Mouse (Mus musculus): Measurements from ENCODE around the gene Amotl2. TPM values are rescaled to one million over a fixed set of nuclear protein-coding genes. Genes with fewer than 3 reads are reported as not detected.

Amotl2 gene
- polyA plus RNA-seq (2012; ENCODE audit: insufficient read depth, low replicate concordance) = 17.8 and 18.5 TPM in 2 replicates

GRCm38 (mm10) chr9:102716481-102717163 lies at the start of gene Amotl2:
Amotl2 (plus strand) TSS chr9:102716672.
- H3K9me3 ChIP-seq = no peaks in the 10 kb centered on the region
- peaks cover 13% of the 10 kb centered on the region for H3K36me3 ChIP-seq (replicated peaks; ENCODE audit: low read length)
- H3K4me3 ChIP-seq (replicated peaks) = peak within 1 kb of the TSS; percentile 98
- peaks cover 48% of the 10 kb centered on the region for H3K27me3 ChIP-seq (replicated peaks)
- H3K4me1 ChIP-seq = peaks cover 90% of the 10 kb centered on the region
- no peak for TF ChIP-seq GATA1 (IDR thresholded peaks at IDR 0.05; ENCODE audit: borderline replicate concordance, low read length)
- TF ChIP-seq FLI1 (IDR thresholded peaks at IDR 0.05; ENCODE audit: low read length) = no peak

GRCm38 (mm10) chr9:102668115-102668514 lies 48.4 kb upstream of the Amotl2 start:
- TF ChIP-seq GATA1 (IDR thresholded peaks at IDR 0.05; ENCODE audit: borderline replicate concordance, low read length) (no peak), FLI1 (IDR thresholded peaks at IDR 0.05; ENCODE audit: low read length) (no peak)
- 0 out of 2 replicates have a peak, but pooled peaks cover 3% of the 10 kb centered on the region for H3K9me3 ChIP-seq
- H3K4me1 ChIP-seq = no peaks in the 10 kb centered on the region
- H3K27me3 ChIP-seq (replicated peaks) = peaks cover 55% of the 10 kb centered on the region
- no peaks in the 10 kb centered on the region for H3K36me3 ChIP-seq (replicated peaks; ENCODE audit: low read length)
- no peak overlapping the region for H3K4me3 ChIP-seq (replicated peaks)

GRCm38 (mm10) chr9:102668906-102669305 lies 47.6 kb upstream of the Amotl2 start:
- H3K4me1 ChIP-seq = no peaks in the 10 kb centered on the region
- no peak for TF ChIP-seq FLI1 (IDR thresholded peaks at IDR 0.05; ENCODE audit: low read length)
- TF ChIP-seq GATA1 (IDR thresholded peaks at IDR 0.05; ENCODE audit: borderline replicate concordance, low read length) = no peak
- no peaks in the 10 kb centered on the region for H3K9me3 ChIP-seq
- no peak overlapping the region for H3K4me3 ChIP-seq (replicated peaks)
- peaks cover 55% of the 10 kb centered on the region for H3K27me3 ChIP-seq (replicated peaks)
- no peaks in the 10 kb centered on the region for H3K36me3 ChIP-seq (replicated peaks; ENCODE audit: low read length)

- no peak for TF ChIP-seq FLI1 (IDR thresholded peaks at IDR 0.05; ENCODE audit: low read length)
- TF ChIP-seq GATA1 (IDR thresholded peaks at IDR 0.05; ENCODE audit: borderline replicate concordance, low read length) = no peak
- H3K4me3 ChIP-seq (replicated peaks) = no peak overlapping the region
- H3K4me1 ChIP-seq = peaks cover 7% of the 10 kb centered on the region; the same call in 1 of the 2 replicates
- no peaks in the 10 kb centered on the region for H3K36me3 ChIP-seq (replicated peaks; ENCODE audit: low read length)
- H3K27me3 ChIP-seq (replicated peaks) = peaks cover 42% of the 10 kb centered on the region
- H3K9me3 ChIP-seq = peaks cover 5% of the 10 kb centered on the region
These were observed 43.1 kb upstream of the Amotl2 start for GRCm38 (mm10) chr9:102673381-102673780.

- Histone ChIP-seq H3K36me3 (replicated peaks; ENCODE audit: low read length) (no peaks in the 10 kb centered on the region), H3K27me3 (replicated peaks) (peaks cover 34% of the 10 kb centered on the region), H3K4me3 (replicated peaks) (no peak overlapping the region), H3K9me3 (peaks cover 5% of the 10 kb centered on the region), H3K4me1 (peaks cover 7% of the 10 kb centered on the region; the same call in 1 of the 2 replicates)
- TF ChIP-seq GATA1 (IDR thresholded peaks at IDR 0.05; ENCODE audit: borderline replicate concordance, low read length) (no peak), FLI1 (IDR thresholded peaks at IDR 0.05; ENCODE audit: low read length) (no peak)
These were observed 40.5 kb upstream of the Amotl2 start for GRCm38 (mm10) chr9:102675922-102676321.

GRCm38 (mm10) chr9:102681470-102681869 lies 35.0 kb upstream of the Amotl2 start:
- Histone ChIP-seq H3K36me3 (replicated peaks; ENCODE audit: low read length) (no peaks in the 10 kb centered on the region), H3K9me3 (no peaks in the 10 kb centered on the region), H3K27me3 (replicated peaks) (peaks cover 25% of the 10 kb centered on the region), H3K4me3 (replicated peaks) (no peak overlapping the region), H3K4me1 (peaks cover 7% of the 10 kb centered on the region; the same call in 1 of the 2 replicates)
- TF ChIP-seq GATA1 (IDR thresholded peaks at IDR 0.05; ENCODE audit: borderline replicate concordance, low read length) (no peak), FLI1 (IDR thresholded peaks at IDR 0.05; ENCODE audit: low read length) (no peak)

- H3K36me3 ChIP-seq (replicated peaks; ENCODE audit: low read length) = no peaks in the 10 kb centered on the region
- no peak overlapping the region for H3K4me3 ChIP-seq (replicated peaks)
- H3K27me3 ChIP-seq (replicated peaks) = peaks cover 62% of the 10 kb centered on the region
- TF ChIP-seq GATA1 (IDR thresholded peaks at IDR 0.05; ENCODE audit: borderline replicate concordance, low read length) = no peak
- H3K4me1 ChIP-seq = peaks cover 19% of the 10 kb centered on the region
- no peaks in the 10 kb centered on the region for H3K9me3 ChIP-seq
These were observed 28.5 kb upstream of the Amotl2 start for GRCm38 (mm10) chr9:102687943-102688342.

DNA sequence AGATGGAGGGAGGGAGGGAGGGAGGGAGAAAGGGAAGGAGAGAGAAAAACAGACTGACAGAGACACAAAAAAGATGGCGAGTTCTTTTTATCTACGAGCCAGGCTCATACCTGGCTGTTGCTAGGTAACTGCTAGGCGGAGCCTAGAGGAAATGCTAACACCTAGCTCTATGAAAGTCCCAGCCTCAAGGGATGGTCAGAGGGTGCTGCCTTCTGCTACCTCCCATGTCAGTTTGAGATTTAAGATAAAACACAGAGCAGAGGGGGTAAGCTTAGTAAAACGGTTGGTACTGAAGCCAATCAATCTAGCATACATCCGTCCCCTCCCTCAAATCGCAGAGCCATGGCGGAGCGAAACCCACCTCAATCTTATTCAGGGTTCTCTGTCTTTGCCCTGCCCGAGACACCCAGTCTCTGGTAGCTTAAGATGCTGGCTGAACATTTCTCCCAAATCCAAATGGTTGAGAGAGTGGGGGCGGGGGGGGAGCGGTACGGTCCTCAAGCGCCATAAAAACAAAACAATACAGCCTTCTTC lies 27.0 kb upstream of the Amotl2 start:
- no peaks in the 10 kb centered on the region for H3K36me3 ChIP-seq (replicated peaks; ENCODE audit: low read length)
- TF ChIP-seq GATA1 (IDR thresholded peaks at IDR 0.05; ENCODE audit: borderline replicate concordance, low read length) (no peak), FLI1 (IDR thresholded peaks at IDR 0.05; ENCODE audit: low read length) (no peak)
- peaks cover 71% of the 10 kb centered on the region for H3K27me3 ChIP-seq (replicated peaks)
- H3K4me1 ChIP-seq = peaks cover 19% of the 10 kb centered on the region
- H3K9me3 ChIP-seq = no peaks in the 10 kb centered on the region
- peak overlapping the region; percentile 89 for H3K4me3 ChIP-seq (replicated peaks)

DNA sequence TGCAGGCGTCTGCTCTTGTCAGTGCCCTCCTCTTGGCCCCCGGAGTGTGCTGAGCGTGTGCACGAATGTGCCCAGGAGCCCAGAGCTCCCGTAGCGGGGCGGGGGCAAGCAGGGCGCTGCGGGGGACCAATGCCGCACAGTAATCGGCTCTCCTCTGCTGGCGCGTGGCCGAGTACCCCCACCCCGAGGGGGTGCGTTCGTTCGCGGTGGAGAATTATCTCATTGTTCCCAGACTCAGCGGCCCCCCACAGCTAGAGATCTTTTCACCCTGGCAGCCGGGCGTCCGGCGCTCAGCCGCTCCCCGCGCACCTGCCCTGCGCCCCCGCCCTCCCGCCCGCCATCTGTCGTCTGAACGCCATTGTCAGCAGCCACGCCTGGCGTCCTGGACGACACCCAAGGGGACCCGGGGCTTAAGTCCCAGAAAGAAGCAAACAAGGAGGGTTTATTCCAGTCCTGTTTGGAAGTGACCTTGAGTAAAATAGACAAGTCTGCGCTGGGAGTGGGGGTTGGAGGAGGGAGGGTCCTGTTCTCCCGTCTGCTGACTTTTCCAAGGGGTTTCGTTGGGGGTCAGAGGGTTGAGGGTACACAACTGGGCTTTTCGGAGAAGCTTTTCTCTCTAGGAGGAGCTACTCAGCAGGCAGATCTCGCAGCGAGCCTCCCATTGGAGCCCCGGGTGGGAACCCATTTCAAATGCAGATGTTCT lies 26.4 kb upstream of the Amotl2 start:
- no peaks in the 10 kb centered on the region for H3K9me3 ChIP-seq
- H3K4me3 ChIP-seq (replicated peaks) = peak overlapping the region; percentile 89
- peaks cover 74% of the 10 kb centered on the region for H3K27me3 ChIP-seq (replicated peaks)
- TF ChIP-seq FLI1 (IDR thresholded peaks at IDR 0.05; ENCODE audit: low read length) = no peak
- no peak for TF ChIP-seq GATA1 (IDR thresholded peaks at IDR 0.05; ENCODE audit: borderline replicate concordance, low read length)
- H3K36me3 ChIP-seq (replicated peaks; ENCODE audit: low read length) = no peaks in the 10 kb centered on the region
- peaks cover 19% of the 10 kb centered on the region for H3K4me1 ChIP-seq

GRCm38 (mm10) chr9:102690891-102691290 lies 25.6 kb upstream of the Amotl2 start:
- Histone ChIP-seq H3K27me3 (replicated peaks) (peaks cover 75% of the 10 kb centered on the region), H3K36me3 (replicated peaks; ENCODE audit: low read length) (no peaks in the 10 kb centered on the region), H3K9me3 (no peaks in the 10 kb centered on the region), H3K4me3 (replicated peaks) (no peak overlapping the region), H3K4me1 (peaks cover 19% of the 10 kb centered on the region)
- TF ChIP-seq GATA1 (IDR thresholded peaks at IDR 0.05; ENCODE audit: borderline replicate concordance, low read length) (no peak), FLI1 (IDR thresholded peaks at IDR 0.05; ENCODE audit: low read length) (no peak)

All from megakaryocyte, embryonic 14.5 days (primary cell).